Mouse (Mus musculus) midbrain, embryonic 14.5 days (tissue): ENCODE data around the gene Lin52. TPM values are rescaled to one million over a fixed set of nuclear protein-coding genes. Genes with fewer than 3 reads are reported as not detected.

Source experiments
- ATAC-seq: fragments of 200-750 bp; cut with Nextera tagmentation; 2 replicates; pipeline ENCODE4 v1.8.0; 2017; ENCODE audit warnings: moderate number of reproducible peaks, moderate library complexity; ENCODE audit not compliant: low FRiP score, low TSS enrichment
- DNase-seq: peaks from one replicate; pipeline ENCODE4 v3.0.0-alpha.2; 2015
- H3K27ac ChIP-seq: fragments of 300-500 bp; sonication (generic); replicated peaks from 2 replicates; pipeline ENCODE4 v1.5.1; 2014; ENCODE audit warnings: mild to moderate bottlenecking, low read depth, low read length, moderate library complexity
- H3K27me3 ChIP-seq: fragments of 300-500 bp; sonication (generic); 2 replicates; pipeline ENCODE4 v1.6.1; 2014; ENCODE audit warnings: low read length, control low read depth, mixed read lengths; ENCODE audit not compliant: control insufficient read depth, insufficient read depth
- H3K36me3 ChIP-seq: fragments of 300-500 bp; sonication (generic); 2 replicates; pipeline ENCODE4 v1.6.1; 2014; ENCODE audit warnings: low read length, control low read depth; ENCODE audit not compliant: control insufficient read depth, insufficient read depth
- H3K4me1 ChIP-seq: fragments of 300-500 bp; sonication (generic); 2 replicates; pipeline ENCODE4 v1.6.1; 2014; ENCODE audit warnings: mild to moderate bottlenecking, antibody characterized with exemption, low read length, control low read depth; ENCODE audit not compliant: control insufficient read depth, insufficient read depth
- H3K4me2 ChIP-seq: fragments of 300-500 bp; sonication (generic); 2 replicates; pipeline ENCODE4 v1.6.1; 2014; ENCODE audit warnings: mild to moderate bottlenecking, low read length, moderate library complexity
- H3K4me3 ChIP-seq: fragments of 300-500 bp; sonication (generic); replicated peaks from 2 replicates; pipeline ENCODE4 v1.5.1; 2014; ENCODE audit warnings: low read depth, low read length
- H3K9ac ChIP-seq: fragments of 300-500 bp; sonication (generic); replicated peaks from 2 replicates; pipeline ENCODE4 v1.6.1; 2014; ENCODE audit warnings: mild to moderate bottlenecking, low read length, moderate library complexity
- H3K9me3 ChIP-seq: fragments of 300-500 bp; sonication (generic); 2 replicates; pipeline ENCODE4 v1.6.1; 2016; ENCODE audit warnings: low read length, control low read depth, mixed read lengths; ENCODE audit not compliant: control insufficient read depth
- WGBS: fragments of 180-500 bp; shearing (Covaris S2); extraction: QIAGEN DNeasy Blood & Tissue Kit; methylation state at CpG from one replicate; pipeline ENCODE4 v1.1.7; 2014; 5-methylcytosine and 5-hydroxymethylcytosine counted together
- polyA plus RNA-seq: library from polyadenylated mRNA; unstranded; fragments of >200 nt; fragmentation: Nextera tagmentation; extraction: Ambion mirVana; gene quantifications from 2 replicates; pipeline ENCODE4 v1.2.1, GENCODE M21; 2014

The Lin52 gene
- polyA plus RNA-seq, 1 experiment from 2014 or later, result 41.5 TPM

- Histone ChIP-seq H3K4me3 (no peak overlapping the region), H3K9ac (no peak overlapping the region), H3K27ac (no peak overlapping the region), H3K4me2 (no peak overlapping the region; the same call in 1 of the 2 replicates), H3K27me3 (peaks cover 72% of the 10 kb centered on the region), H3K4me1 (no peaks in the 10 kb centered on the region; the same call in 1 of the 2 replicates), H3K36me3 (no peaks in the 10 kb centered on the region), H3K9me3 (no peaks in the 10 kb centered on the region)
- ATAC-seq, result no peak
- peak; percentile 37 for DNase-seq
- WGBS, result under 1% methylated on average over 40 of the region's 40 CpGs
These were observed 118.9 kb downstream of the Lin52 start for GRCm38 (mm10) chr12:84569976-84570693.

DNA sequence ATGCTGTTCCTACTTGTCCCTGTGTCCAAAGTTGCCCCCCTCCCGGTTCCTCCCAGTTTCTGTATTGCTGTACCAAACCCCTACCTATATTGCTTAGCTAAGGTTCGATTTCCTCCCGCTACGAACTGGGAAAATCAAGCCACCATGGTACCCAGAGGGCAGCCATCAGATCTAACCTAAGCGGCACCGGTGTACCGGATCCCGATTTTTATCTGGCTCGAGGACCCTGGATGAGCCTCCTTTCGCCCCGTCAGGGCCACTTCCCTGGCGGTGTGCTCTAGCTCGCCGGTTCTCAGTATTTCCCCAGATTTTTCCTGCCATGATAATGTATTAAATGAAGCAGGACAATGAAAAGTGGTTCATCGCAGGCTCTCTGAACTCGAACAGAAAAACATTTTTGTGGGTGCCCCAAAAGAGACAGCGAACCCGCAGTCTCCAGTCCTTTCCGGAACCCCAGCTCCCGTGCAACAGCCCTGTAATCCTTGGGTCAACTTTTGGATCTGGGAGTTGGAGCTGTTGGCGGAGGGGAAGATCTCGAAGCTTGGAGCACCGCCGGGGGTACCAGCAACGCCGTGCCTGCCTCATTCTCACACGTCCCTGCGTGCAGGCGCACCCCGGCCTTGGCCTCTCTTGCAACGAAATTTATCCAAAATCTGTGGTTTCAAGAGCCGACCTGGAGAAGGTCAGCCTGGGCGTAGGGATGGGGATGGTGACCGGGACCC, 119.6 kb downstream of the Lin52 start:
- H3K4me2 ChIP-seq, result peak overlapping the region; percentile 0; the same call in 1 of the 2 replicates
- H3K4me1 ChIP-seq, result no peaks in the 10 kb centered on the region; the same call in 1 of the 2 replicates
- peaks cover 72% of the 10 kb centered on the region for H3K27me3 ChIP-seq
- DNase-seq, result peak; percentile 50
- H3K27ac ChIP-seq, result no peak overlapping the region
- ATAC-seq, result no peak
- no peaks in the 10 kb centered on the region for H3K36me3 ChIP-seq
- no peak overlapping the region for H3K4me3 ChIP-seq
- no peak overlapping the region; the same call in 1 of the 2 replicates for H3K9ac ChIP-seq
- 2% methylated on average over 34 of the region's 34 CpGs for WGBS
- H3K9me3 ChIP-seq, result no peaks in the 10 kb centered on the region

DNA sequence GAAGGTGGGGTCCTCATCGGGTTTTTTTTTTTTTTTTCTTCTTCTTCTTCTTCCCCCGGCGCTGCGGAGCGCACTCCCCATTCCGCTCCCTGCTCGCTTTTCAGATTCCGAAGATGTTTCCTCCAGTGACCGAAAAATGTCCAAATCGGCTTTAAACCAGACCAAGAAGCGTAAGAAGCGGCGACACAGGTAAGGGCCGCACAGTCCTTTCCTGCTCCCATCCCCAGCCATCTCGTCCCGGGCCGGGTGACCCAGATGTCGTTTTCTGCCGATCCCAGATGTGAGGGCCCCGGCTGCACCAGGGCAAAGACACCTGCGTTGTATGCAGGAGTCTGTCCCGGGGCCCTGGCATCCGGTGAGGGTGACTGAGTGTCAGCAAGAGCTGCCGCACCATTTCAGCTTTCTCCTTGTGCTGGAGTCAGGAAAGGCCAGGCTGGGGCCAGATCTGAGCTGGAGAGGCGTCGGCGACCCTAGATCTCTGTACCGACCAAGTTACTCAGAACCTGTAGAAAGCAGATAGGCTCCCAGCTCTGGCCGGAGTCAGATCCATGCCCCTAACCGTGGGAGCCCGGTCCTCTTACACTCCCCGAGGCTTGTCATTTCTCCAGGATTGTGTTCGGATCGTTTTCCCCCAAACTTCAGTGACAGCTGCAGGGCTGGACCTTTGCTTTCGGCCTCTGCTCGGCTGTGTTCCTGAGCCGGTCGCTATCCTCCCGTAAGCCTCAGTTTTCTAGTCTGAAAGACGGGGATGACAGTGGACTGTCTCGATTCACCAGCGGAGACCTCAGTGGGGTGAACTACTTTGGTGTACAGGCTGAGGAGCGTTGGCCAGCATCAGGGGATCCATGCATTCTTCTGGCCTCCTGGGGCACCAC, 120.5 kb downstream of the Lin52 start:
- Histone ChIP-seq H3K27me3 (peaks cover 72% of the 10 kb centered on the region), H3K9ac (no peak overlapping the region; the same call in 1 of the 2 replicates), H3K4me2 (peak overlapping the region; percentile 0; the same call in 1 of the 2 replicates), H3K36me3 (no peaks in the 10 kb centered on the region), H3K4me1 (no peaks in the 10 kb centered on the region; the same call in 1 of the 2 replicates), H3K4me3 (no peak overlapping the region), H3K27ac (no peak overlapping the region), H3K9me3 (no peaks in the 10 kb centered on the region)
- ATAC-seq (no peak), DNase-seq (peak; percentile 42)
- WGBS, result 2% methylated on average over 43 of the region's 43 CpGs

GRCm38 (mm10) chr12:84572341-84572720, 121.1 kb downstream of the Lin52 start:
- WGBS, result 2% methylated on average over 7 of the region's 7 CpGs
- Histone ChIP-seq H3K9ac (no peak overlapping the region), H3K4me1 (no peaks in the 10 kb centered on the region; the same call in 1 of the 2 replicates), H3K4me2 (no peak overlapping the region), H3K36me3 (no peaks in the 10 kb centered on the region), H3K27ac (no peak overlapping the region), H3K4me3 (no peak overlapping the region), H3K9me3 (no peaks in the 10 kb centered on the region), H3K27me3 (peaks cover 67% of the 10 kb centered on the region)
- no peak for DNase-seq
- no peak for ATAC-seq

GRCm38 (mm10) chr12:84573094-84573493, 121.9 kb downstream of the Lin52 start:
- no peak overlapping the region for H3K4me3 ChIP-seq
- no peaks in the 10 kb centered on the region for H3K9me3 ChIP-seq
- H3K4me1 ChIP-seq, result no peaks in the 10 kb centered on the region; the same call in 1 of the 2 replicates
- H3K9ac ChIP-seq, result no peak overlapping the region
- H3K4me2 ChIP-seq, result no peak overlapping the region
- ATAC-seq (no peak), DNase-seq (no peak)
- peaks cover 59% of the 10 kb centered on the region for H3K27me3 ChIP-seq
- no peaks in the 10 kb centered on the region for H3K36me3 ChIP-seq
- WGBS, result 16% methylated on average over 7 of the region's 7 CpGs
- no peak overlapping the region for H3K27ac ChIP-seq

GRCm38 (mm10) chr12:84577768-84578439, 126.7 kb downstream of the Lin52 start:
- H3K9me3 ChIP-seq, result no peaks in the 10 kb centered on the region
- no peaks in the 10 kb centered on the region for H3K36me3 ChIP-seq
- ATAC-seq (no peak), DNase-seq (peak; percentile 42)
- H3K4me2 ChIP-seq, result no peak overlapping the region
- H3K9ac ChIP-seq, result no peak overlapping the region
- peaks cover 14% of the 10 kb centered on the region for H3K27me3 ChIP-seq
- no peak overlapping the region for H3K4me3 ChIP-seq
- 79% methylated on average over 11 of the region's 11 CpGs for WGBS
- no peaks in the 10 kb centered on the region for H3K4me1 ChIP-seq
- no peak overlapping the region for H3K27ac ChIP-seq

GRCm38 (mm10) chr12:84578440-84578770, 127.2 kb downstream of the Lin52 start:
- peak; percentile 15 for DNase-seq
- WGBS, result 34% methylated on average over 5 of the region's 5 CpGs

DNA sequence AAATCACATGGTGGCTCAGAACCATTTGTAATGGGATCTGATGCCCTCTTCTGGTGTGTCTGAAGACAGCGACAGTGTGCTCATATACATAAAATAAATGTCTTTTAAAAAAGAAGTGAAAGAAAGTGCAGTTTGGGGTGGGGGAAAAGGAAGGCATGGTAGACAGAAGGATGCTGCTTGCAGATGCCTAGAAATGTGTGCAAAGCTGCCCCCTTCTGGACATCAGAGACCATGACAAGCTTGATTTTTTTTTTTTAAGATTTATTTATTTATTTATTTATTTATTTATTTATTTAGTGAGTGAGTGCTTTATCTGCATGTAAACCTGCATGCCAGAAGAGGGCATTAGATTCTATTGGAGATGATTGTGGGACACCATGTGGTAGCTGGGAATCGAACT, 130.1 kb downstream of the Lin52 start:
- Histone ChIP-seq H3K27me3 (no peaks in the 10 kb centered on the region), H3K9me3 (no peaks in the 10 kb centered on the region), H3K27ac (no peak overlapping the region), H3K9ac (no peak overlapping the region), H3K4me3 (no peak overlapping the region), H3K36me3 (no peaks in the 10 kb centered on the region), H3K4me2 (no peak overlapping the region), H3K4me1 (no peaks in the 10 kb centered on the region)
- no peak for DNase-seq
- WGBS, result 88% methylated on average over 2 of the region's 2 CpGs
- no peak for ATAC-seq

More at GRCm38 (mm10) chr12:84578440-84578770, 127.2 kb downstream of the Lin52 start:
- Histone ChIP-seq H3K36me3 (no peaks in the 10 kb centered on the region), H3K27ac (no peak overlapping the region), H3K9me3 (no peaks in the 10 kb centered on the region), H3K4me1 (no peaks in the 10 kb centered on the region), H3K27me3 (peaks cover 9% of the 10 kb centered on the region), H3K4me3 (no peak overlapping the region), H3K4me2 (no peak overlapping the region), H3K9ac (no peak overlapping the region)
- ATAC-seq, result no peak
